Mouse (Mus musculus): ENCODE results near the gene Rilp.

Gene Rilp

DNA sequence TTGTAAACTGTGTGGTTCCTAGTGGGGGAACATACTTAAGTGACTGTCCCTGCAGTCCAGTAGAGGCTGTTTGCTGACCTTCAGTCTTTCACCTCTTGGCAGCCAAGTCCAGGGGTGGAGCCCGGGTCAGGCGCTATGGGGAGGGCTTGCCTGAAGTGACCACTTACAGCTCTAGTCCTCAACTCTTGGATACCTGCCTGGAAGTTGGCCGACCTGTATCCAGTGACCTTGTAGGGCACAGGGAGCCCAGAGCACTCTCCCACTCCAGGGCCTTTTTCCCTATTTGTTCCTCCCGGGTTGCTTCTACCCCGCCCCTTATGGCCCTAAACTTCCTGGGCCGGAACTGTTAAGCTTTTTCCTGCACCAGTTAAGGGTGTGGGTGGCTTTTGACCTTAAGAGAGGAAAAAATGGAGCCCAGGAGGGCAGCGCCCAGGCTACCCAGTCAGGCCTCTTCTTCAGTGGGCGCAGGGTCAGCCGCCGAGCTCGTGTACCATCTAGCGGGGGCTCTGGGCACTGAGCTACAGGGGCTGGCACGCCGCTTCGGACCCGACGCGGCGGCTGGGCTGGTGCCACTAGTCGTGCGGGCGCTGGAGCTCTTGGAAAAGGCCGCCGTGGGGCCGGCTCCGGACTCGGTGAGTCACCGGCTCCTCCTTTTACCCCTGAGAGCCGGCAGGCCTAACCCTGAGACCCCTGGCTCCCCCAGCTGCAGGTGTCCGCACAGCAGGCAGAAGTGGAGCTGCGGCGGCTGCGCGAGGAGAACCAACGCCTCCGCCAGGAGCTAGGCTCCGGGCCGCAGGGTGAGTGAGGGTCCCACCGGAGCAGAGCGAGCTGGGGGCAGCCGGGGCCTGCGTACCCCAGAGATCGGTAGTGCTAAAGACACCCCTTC lies at the start of gene Rilp:
Gene Rilp, plus strand, starts transcription at position 354 of the 886 bp plus-strand sequence.
- DNase-seq (ENCODE audit: low read depth, low spot score) = no peak

DNA sequence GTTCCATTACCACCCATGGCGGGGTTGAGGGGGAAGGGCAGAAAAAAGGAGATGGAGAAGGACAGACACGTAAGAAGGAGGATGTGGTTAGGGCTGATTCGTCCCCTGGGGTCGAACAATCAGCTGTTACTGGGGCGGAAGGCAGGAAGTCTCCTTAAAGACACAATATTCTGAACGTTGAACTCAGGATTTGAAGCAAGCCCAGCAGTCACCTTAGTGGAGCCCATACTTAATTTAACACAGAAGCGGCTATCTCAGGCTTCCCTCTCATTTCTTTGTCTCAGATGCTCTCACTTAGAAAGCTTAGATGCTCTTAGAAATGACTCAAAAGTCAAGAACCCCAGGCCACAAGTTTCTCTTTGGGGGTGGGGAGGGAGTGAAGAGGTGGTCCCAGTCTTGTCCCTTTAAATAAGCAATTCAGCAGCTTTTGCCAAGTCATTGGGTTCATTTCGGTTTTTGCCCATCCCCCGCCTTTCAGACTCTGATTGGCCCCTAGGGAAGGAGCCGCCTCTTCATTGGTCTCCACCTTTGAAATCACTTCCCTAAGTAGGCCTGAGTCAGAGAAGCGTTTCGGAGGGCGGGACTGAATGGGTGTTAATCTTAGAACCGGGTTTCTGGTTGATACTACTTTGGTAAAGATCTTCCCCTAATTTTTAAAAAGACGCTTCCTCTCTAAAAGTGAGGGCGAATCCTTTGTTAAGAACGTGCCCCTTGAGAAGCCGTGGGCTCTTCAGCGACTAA lies 49.6 kb upstream of the Rilp start:
- DNase-seq (ENCODE audit: low read depth, low spot score) = peak; percentile 98

DNA sequence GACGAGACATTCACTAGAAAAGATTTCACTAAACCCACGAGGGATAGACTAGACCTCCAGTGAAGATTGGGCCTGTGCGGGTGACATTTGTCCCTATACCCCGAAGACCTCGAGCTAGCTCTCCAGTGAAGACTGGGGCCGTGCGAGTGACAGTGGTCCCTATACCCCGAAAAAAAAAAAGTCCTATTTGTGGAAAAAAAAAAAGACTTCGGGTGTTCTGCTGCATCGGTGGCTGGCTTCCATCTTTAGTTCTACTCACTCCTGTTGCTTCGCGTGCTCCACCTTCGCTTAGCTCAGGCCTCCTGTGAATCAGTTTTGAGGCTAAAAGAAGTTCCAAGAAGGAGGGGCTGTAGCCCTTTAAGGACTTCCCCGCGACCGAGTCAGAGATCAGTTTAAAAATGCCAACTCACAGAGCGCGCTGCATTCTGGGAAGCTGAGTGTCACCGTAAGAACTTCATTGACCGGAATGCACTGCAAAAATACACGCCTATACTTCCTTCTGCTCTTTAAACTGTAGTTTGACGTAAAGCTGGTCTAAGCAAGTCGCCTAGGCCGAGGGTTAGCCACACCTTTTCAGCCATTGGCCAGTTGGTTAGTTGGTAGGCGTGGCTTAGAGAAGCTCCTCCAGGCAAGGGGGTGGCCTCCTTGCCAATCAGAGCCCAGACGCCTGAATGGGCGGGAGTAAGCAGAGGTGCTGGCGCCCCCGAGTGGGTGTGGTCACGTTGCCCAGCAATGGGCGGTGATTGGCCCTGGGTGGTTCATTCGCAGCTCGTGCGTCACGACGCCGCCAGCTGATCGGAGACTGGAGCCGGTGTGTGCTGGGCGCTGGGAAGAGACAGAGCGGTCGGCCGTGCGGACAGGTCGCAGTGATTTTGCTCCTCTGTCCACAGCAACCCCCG lies 48.8 kb upstream of the Rilp start, which contains the start of gene Tlcd2:
Gene Tlcd2, plus strand, starts transcription at position 872 of the 899 bp plus-strand sequence.
- DNase-seq (ENCODE audit: low read depth, low spot score) = peak; percentile 100

DNA sequence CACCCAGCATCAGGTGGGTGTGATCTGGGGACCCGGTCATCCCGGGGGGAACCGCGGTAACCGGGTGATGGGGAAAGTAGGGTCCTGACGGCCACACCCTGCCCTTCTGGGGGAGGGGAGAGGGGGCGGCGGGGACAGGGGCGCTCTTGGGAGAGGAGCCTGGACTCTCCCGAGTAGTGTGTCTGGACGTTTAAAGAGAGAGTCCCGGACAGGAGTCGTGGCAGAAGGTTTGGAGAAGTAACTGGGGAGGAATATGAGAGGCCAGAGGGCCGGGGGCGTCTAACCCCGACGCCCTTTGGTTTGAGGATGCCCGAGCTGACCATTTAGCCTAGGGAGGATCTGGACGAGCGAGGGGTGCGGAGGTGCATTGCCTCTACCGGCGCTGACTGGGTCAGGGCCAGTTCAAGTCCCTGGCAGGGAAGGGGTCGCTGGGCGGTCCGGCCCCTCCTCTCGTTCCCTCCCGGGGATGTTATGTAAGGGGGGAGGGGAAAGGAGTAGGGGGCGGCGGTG lies 48.1 kb upstream of the Rilp start:
- no peak for DNase-seq (ENCODE audit: low read depth, low spot score)

DNA sequence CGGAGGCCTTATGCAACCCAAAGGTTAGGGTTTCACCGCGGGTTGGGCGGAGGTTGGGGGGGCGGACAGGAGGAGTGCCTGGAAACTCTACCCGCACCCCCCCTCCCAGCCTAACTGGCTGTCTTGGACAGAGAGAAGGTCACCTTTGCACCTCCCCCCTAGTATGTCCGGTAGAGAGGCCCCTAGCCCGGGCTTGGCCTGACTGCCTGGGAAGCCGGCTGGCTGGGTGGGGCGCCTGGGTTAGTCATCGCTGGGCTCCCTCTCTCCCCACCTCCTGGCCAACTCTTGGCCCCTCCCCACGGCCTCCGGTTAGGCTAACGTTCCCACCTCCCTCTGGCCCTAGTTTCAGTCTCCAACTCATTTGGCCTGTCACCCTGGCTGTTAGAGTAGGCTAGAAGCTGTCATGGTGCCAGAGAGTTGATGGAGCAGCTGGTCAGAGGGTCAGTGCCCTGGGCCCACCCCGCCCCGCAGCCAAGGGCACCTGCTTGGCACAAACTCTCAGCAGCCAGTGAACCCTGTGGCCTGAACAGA lies 47.6 kb upstream of the Rilp start:
- peak; percentile 33 for DNase-seq (ENCODE audit: low read depth, low spot score)

DNA sequence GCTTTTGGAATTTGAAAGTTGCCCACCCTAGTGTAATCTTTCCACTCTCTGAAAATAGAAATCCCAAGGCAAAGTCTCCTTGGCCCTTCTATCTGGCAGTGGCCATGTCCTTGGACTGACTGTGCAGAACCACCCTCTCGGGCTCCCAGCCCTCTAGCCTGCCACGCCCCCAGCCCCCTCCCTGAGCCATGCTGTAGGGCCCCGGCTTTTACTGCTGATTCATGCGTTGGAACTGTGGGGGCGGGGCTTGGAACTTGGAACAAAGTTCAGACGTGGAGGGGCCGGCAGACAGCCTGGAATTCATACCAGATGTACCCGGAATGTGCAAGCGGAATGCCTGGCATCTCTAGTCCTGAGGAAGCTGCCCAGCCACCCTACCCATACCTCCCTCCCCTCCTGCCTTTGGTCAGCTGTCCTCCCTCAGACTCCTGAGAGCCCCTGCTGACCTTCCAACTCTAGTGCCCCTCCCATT lies 47.0 kb upstream of the Rilp start:
- DNase-seq (ENCODE audit: low read depth, low spot score) = peak; percentile 9

DNA sequence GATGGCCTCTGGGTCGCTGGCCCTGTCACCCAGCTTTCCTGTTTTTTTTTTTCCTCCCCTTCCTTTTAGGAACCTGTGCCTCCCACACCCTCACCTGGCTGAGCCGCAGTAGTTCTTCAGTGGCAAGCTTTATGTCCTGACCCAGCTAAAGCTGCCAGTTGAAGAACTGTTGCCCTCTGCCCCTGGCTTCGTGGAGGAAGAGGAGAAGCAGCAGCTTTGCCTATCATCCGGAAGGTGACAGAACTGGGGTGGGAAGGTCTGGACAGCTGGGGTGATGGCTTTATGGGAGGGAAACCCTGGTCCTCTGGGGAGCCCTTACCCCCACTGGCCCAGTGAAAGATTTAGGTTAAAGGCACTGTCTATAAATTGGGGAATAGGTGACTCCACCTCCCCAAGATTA lies 46.3 kb upstream of the Rilp start:
- no peak for DNase-seq (ENCODE audit: low read depth, low spot score)

DNA sequence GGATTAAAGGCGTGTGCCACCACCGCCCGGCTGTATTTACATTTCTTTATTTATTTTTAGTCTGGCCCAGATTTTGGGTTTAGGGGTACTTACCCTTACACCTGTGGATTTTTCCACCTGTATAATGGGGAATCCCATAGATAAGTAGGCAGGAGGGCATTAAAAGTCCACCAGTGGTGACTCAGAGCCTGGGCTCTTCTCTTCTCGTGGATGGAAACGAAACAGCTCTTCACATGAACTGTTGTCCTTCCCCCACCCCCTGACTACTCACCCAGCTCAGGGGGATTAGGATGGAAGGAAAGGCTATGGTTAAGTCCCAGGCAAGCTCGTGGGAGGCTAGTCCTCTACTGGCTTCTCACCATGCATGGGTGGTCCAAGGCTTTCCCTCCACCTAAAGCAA lies 45.5 kb upstream of the Rilp start:
- peak; percentile 17 for DNase-seq (ENCODE audit: low read depth, low spot score)

DNA sequence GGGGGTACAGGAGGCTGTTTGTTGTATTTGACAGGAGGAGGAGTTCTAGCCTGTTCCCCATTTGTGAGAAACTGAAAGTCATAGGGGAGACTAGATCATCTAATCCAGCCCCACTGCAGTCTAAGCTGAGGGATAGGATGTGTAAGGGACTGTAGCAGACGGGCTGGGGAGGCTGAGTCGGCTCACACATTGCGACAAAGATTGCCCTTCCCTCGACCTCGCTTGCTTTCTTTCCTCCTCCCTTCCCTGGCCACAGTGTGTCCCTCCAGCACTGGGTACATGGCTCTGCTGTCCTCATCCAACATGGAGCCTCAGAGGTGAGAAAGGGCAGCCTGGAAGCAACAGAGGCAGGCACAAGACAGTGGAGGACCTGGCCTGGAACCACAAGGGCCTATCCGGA lies 44.8 kb upstream of the Rilp start:
- DNase-seq (ENCODE audit: low read depth, low spot score) = no peak

DNA sequence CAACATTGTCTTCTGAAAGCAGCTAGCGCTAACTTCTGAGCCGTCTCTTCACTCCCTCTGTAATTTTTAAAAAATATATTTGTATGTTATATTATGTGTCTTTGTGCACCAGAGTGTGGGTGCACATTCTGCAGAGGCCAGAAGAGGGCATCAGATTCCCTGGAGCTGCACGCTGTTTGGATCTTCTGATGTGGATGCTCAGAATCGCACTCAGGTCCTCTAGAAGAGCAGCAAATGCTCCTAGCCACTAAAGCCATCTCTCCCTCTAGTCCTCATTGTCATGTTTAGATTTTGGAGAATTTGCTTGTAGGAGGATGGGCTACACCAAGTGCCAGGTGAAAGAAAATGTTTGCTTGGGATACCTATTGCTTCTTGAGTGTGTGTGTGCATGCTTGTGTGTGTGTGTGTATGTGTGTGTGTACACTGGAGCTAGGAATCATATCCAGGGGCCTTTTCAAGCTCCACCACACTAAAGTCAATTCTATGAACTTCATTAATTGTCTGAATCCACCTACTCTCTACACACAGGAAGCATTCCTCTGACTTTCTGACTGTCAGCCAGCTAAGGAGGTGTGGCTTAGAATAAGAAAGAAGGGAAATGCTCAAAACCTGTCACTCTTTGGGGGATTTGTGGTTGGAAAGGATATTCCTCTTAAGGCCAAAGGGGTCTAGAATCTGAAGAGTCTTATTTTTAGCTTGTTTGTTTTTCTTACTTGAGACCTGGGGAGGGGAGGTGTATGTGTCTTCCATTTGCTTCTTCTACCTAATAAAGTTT lies 43.0 kb upstream of the Rilp start:
- no peak for DNase-seq (ENCODE audit: low read depth, low spot score)

DNA sequence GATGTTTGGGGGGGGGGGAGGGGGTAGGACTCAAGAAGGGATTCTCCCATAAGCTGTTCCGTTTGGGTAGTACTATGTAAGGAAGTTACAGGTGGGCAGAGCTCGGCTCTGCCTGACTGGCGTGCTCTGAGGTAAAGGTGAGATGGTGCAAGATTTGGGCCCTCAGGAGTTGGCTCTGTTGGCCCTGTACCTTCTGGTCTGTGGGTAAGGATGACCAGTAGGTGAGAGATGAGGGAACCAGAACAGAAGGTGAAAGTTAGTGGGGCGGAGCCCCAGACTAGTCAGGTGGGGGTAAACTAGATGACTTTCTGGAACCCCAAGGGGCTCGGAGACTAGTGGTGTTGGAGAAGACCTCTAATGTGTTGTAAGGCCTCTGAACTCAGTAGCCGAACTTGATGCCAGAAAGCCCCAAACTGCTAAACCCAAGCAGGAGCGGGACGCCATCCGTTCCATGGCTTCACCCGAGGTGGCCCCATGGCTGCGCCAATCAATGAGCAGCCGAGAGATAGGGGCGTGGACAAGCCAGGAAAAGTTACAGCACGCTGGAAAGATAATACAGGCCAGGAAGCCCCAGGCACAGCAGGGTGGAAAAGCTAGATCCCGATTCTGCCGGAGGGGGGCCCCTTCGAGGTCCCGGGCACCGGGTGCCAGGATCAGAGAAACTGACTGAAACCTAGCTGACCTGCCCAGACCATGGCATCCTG lies 42.2 kb upstream of the Rilp start:
- no peak for DNase-seq (ENCODE audit: low read depth, low spot score)

DNA sequence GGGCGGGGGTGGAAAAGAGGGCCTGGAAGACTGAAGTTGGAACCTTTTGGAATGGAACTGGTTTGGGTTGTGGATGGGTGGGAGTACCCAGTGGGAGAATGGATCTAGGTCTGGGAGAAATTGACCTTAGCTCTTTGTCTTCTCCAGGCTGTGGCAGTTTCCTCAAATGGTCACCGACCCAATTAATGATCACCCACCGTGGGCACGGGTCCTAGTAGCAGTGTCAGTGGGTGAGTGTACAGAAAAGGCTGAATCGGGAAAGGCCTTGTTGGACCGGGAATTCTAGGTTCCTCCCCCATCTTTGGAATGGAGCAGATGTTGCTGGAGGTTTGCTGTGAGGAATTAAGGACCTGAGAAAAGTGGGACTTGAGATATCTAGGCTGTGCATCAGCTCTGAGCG lies 41.5 kb upstream of the Rilp start:
- no peak for DNase-seq (ENCODE audit: low read depth, low spot score)

DNA sequence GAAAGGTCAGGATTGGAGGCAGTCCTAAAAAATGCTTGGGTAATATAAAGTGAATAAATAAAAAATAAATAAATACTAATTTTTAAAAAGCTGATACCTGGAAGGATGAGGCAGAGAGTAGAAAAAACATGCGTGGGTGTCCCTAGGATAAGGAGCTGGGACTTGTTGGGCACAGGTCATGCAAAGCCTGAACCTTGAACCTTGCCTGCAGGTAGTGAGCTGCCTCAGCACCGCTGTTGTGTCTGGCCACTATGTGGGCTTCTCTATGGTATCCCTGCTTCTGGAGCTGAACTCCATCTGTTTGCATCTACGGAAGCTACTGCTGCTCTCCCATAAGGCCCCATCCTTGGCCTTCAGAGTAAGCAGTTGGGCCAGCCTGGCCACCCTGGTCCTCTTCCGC lies 40.6 kb upstream of the Rilp start:
- DNase-seq (ENCODE audit: low read depth, low spot score) = no peak

DNA sequence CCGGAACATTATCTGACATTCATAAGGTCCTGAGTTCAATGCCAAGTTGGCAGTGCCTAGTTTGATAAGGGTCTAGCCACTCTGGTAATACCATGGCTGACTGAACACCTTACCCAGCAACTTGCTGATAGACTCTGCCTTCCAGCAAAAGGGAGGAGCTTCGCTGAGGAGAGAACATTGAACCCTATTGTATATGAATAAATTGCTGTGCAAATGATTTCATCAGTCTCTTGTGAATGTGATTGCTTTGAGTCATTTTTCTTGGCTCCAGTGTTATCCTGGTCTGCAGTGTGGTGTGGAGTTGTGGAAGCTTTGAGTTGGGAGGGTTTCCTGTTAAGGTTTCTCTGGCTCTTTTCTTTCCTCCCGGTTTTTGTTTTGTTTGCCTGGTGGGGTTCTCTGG lies 39.2 kb upstream of the Rilp start:
- DNase-seq (ENCODE audit: low read depth, low spot score) = no peak

DNA sequence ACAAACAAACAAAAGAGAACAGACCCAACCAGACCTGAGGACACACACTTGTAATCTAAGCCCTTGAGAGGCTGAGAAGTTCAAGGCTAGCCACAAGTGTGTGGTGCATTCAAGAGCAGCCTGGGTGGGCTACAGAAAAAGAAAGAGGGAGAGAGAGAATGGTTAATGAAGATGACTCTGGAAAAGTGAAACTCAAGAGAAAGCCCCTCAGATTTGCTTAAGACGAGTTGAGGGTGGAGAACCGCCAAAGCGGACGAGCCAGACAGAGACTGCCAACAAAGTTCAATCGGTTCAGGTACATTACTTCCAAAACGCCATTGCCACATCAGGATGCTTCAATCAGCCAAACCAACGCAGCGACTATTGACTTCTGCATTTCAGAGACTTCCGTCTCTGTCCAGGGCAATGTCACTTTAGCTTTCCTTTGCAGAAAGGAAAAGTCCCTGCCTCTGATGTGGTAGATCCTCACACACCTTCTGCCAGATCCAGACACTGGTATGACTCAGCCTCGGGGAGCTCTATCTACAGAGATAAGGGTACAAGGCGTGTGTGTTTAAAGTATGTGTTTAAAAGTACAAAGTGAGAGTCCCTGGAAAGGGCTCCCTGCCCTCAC lies 37.3 kb upstream of the Rilp start:
- no peak for DNase-seq (ENCODE audit: low read depth, low spot score)

DNA sequence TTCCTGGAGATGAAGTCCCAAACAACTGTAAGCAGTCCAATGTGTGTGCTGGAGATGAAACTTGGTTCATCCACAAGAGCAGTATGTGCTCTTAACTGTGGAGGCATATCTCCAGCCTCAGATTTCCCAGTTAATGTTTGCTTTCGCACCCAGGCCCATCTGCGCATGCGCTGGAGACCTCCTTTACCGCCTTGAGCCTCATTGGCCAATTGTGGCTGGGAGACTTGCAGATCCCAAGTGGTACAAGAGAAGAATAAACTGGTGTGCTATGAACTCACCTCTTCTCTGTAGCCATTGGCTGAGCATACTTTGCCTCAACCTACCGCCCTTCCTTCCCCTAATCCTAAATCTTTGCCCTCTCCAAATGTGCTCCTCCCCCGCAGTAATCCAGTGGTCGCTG lies 36.5 kb upstream of the Rilp start:
- no peak for DNase-seq (ENCODE audit: low read depth, low spot score)

DNA sequence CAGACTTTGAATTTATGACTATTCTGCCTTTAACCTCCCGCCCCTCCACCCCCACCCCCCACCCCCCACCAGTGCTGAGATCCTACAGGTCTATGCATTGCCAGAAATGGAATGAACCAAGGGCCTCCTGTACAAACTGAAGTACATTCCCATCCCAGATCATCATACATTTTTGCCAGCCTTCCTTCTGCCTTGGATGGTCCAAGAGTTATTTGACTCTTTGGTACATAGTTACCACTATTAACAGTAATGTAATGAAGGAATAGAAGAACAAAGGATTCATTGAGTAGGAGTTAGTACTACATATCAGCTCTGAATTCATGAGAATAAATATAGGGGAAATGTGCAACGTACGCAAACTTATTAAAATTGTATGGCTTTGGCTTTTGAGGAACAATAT lies 23.7 kb upstream of the Rilp start:
- no peak for DNase-seq (ENCODE audit: low read depth, low spot score)

DNA sequence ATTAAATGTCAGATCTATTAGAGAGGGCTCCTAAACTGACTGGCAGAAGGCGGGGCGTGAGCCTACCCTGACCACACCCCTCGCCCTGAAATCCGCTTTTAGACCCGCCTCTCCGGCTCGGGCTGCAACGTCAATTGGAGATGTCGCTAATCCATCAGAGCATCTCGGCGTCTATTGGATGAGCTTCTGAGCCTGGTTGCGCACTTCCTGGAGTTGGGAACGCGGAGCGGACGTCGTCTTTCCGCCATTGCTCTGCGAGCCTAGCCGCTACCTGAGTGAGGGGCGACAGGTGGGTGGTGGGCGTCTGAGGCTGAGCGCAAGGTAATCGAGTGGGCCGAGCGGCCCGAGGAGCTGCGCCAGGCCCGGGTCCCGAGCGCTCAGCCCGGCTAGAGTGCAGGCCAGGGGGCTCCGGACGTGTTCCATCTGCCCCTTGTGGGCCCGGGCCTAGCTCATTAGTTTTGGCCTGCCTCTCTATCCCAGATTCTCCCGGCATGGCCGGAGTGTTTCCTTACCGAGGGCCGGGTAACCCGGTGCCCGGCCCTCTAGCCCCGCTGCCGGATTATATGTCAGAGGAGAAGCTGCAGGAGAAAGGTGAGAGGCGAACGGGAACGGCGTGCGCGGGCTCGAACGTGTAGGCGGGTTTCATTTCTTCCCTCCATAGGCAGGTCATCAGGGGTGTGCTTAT lies 23.2 kb upstream of the Rilp start, which contains the start of gene Prpf8:
Gene Prpf8, plus strand, starts transcription at position 216 of the 685 bp plus-strand sequence.
- peak; percentile 98 for DNase-seq (ENCODE audit: low read depth, low spot score)

DNA sequence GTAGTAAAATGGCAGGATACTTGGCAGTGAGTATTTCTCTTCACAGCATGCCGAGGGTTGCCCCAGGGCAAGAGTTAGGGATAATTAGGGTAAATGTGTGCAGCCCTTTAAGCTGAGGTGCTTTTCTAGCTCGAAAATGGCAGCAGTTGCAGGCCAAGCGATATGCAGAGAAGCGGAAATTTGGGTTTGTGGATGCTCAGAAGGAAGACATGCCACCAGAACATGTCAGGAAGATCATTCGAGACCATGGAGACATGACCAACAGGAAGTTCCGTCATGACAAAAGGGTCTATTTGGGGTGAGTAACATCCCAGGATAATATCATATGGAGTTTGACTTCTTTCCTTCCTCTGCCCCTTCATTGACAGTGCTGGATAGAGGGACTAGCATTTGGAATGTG lies 22.4 kb upstream of the Rilp start:
- peak; percentile 28 for DNase-seq (ENCODE audit: low read depth, low spot score)
